Mouse (Mus musculus): ENCODE results near the gene Mboat2.

DNA sequence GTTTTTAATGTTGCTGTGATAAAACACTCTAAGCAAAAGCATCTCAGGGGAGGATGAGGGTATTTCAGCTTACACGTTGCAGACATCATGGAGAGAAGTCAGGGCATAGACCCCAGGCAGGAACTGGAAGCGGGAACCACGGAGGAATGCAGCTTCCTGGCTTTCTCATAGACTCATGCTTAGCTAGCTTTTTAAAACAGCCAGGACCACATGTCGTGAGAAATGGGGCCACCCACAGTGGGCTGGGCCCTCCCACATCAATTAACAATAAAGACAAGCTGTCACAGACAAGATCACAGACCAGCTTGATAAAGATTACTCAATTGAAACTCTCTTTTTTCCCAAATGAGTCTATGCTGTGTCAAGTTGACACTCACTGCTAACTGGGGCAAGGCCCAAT is 44.4 kb upstream of the Mboat2 start:
- TF ChIP-seq EP300 (IDR thresholded peaks at IDR 0.05) (no peak), CTCF (IDR thresholded peaks at IDR 0.05) (no peak)

All from lung, postnatal 0 days (tissue).